Mouse (Mus musculus) layer of hippocampus, postnatal 25 days (tissue): Measurements from ENCODE around the gene Ccl28. TPM values are rescaled to one million over a fixed set of nuclear protein-coding genes. Genes with fewer than 3 reads are reported as not detected.

Experiments used
- total RNA-seq, 2 experiments: library from RNA; stranded (reverse); gene quantifications; 2 replicates each; pipeline ENCODE4 v1.2.3; 2021

Gene Ccl28
- total RNA-seq, 2 experiments from 2014 or later, result 1.4 to 1.8 TPM

Other genes starting within 250 kb of the Ccl28 start
- gene Paip1, start 195.2 kb upstream of the Ccl28 start, total RNA-seq, result 100 to 1,000 TPM; 101 to 103 TPM
- 10 to 100 TPM; 23.2 to 28.0 TPM for gene 4833420G17Rik, start 161.1 kb upstream of the Ccl28 start, total RNA-seq
- 10 to 100 TPM; 28.3 to 32.9 TPM for gene Tmem267, start 135.8 kb upstream of the Ccl28 start, total RNA-seq
- gene 3110070M22Rik, start 135.4 kb upstream of the Ccl28 start, total RNA-seq, result 1 to 10 TPM; 2.7 to 4.1 TPM
- gene Hmgcs1, start 66.6 kb downstream of the Ccl28 start, total RNA-seq, result 100 to 1,000 TPM; 267 to 285 TPM
- gene Nim1k, start 132.1 kb downstream of the Ccl28 start, total RNA-seq, result 10 to 100 TPM; 13.2 to 13.4 TPM
- gene Zfp131, start 167.1 kb downstream of the Ccl28 start, total RNA-seq, result 10 to 100 TPM; 38.3 to 42.1 TPM
- gene AF067063, start 206.4 kb downstream of the Ccl28 start, total RNA-seq, result not detected
- not detected for gene D13Ertd608e, start 212.2 kb downstream of the Ccl28 start, total RNA-seq